Mouse (Mus musculus) frontal cortex, adult 2 months (tissue): ENCODE measurements around the gene Vax1. TPM values are rescaled to one million over a fixed set of nuclear protein-coding genes. Genes with fewer than 3 reads are reported as not detected.

Experiments used
- polyA plus RNA-seq: library from polyadenylated mRNA; depleted of rRNA; stranded (reverse); fragments of >200 nt; gene quantifications from 2 replicates; pipeline ENCODE4 v1.2.3, GENCODE M21; 2012; rRNA removed

Gene Vax1
- polyA plus RNA-seq, 1 experiment = 2.9 TPM

Other genes with a start within 250 kb of the Vax1 start
- gene Eno4, start 226.6 kb downstream of the Vax1 start, polyA plus RNA-seq = 1.7 and 2.1 TPM in 2 replicates
- gene Hspa12a, start 226.4 kb downstream of the Vax1 start, polyA plus RNA-seq = 75.3 and 82.8 TPM in 2 replicates
- gene Shtn1, start 94.0 kb downstream of the Vax1 start, polyA plus RNA-seq = 28.1 and 31.1 TPM in 2 replicates
- gene Kcnk18, start 49.2 kb upstream of the Vax1 start, polyA plus RNA-seq = not detected in 2 replicates
- gene Slc18a2, start 90.8 kb upstream of the Vax1 start, polyA plus RNA-seq = 2.8 and 3.1 TPM in 2 replicates
- gene Rps12-ps3, start 152.2 kb upstream of the Vax1 start, polyA plus RNA-seq = 53.7 and 89.2 TPM in 2 replicates
- gene Pdzd8, start 175.7 kb upstream of the Vax1 start, polyA plus RNA-seq = 18.8 and 20.5 TPM in 2 replicates